Mouse (Mus musculus) frontal cortex, postnatal 14 days (tissue): ENCODE measurements around the gene Slc35g2.
A peak's percentile ranks its signal among the peaks of the same experiment; 100 is the strongest.

Experiments used
- DNase-seq, 2 experiments: peaks; one replicate each; pipeline ENCODE4 v3.0.0; 2022; ENCODE audit warnings: low spot score in 2 of 2

Slc35g2 gene

GRCm38 (mm10) chr9:100570626-100571233 is at the start of gene Slc35g2:
Slc35g2 (minus strand) TSS chr9:100571090.
- DNase-seq = peak; percentile 14 to 23

GRCm38 (mm10) chr9:100616947-100617346 is 46.1 kb upstream of the Slc35g2 start:
- DNase-seq = peak in 1 of 2 experiments; percentile 28

GRCm38 (mm10) chr9:100613501-100614071 is 42.7 kb upstream of the Slc35g2 start:
- no peak for DNase-seq

GRCm38 (mm10) chr9:100605985-100606554 is 35.2 kb upstream of the Slc35g2 start:
- peak in 1 of 2 experiments; percentile 13 for DNase-seq

GRCm38 (mm10) chr9:100605522-100605921 is 34.6 kb upstream of the Slc35g2 start:
- no peak for DNase-seq

- DNase-seq = no peak
These were observed 32.3 kb upstream of the Slc35g2 start for GRCm38 (mm10) chr9:100603156-100603555.

- DNase-seq = no peak
These were observed 31.2 kb upstream of the Slc35g2 start for GRCm38 (mm10) chr9:100602130-100602529.

- no peak for DNase-seq
These were observed 29.0 kb upstream of the Slc35g2 start for GRCm38 (mm10) chr9:100599761-100600328.

GRCm38 (mm10) chr9:100597546-100597945 is 26.7 kb upstream of the Slc35g2 start, which contains the start of gene Stag1:
Stag1 (plus strand) TSS chr9:100597798.
- DNase-seq = no peak

GRCm38 (mm10) chr9:100596317-100596716 is 25.4 kb upstream of the Slc35g2 start:
- DNase-seq = no peak

GRCm38 (mm10) chr9:100590462-100590861 is 19.6 kb upstream of the Slc35g2 start:
- no peak for DNase-seq

GRCm38 (mm10) chr9:100584031-100584430 is 13.1 kb upstream of the Slc35g2 start:
- DNase-seq = no peak

- no peak for DNase-seq
These were observed 12.1 kb upstream of the Slc35g2 start for GRCm38 (mm10) chr9:100582883-100583575.

- DNase-seq = no peak
These were observed 10.9 kb upstream of the Slc35g2 start for GRCm38 (mm10) chr9:100581543-100582492.

- no peak for DNase-seq
These were observed 9.4 kb upstream of the Slc35g2 start for GRCm38 (mm10) chr9:100580196-100580740.

- DNase-seq = no peak
These were observed 3.1 kb upstream of the Slc35g2 start for GRCm38 (mm10) chr9:100573942-100574341.

- DNase-seq = no peak
These were observed 2.4 kb upstream of the Slc35g2 start for GRCm38 (mm10) chr9:100573300-100573699.

GRCm38 (mm10) chr9:100571511-100571910 is 621 bp upstream of the Slc35g2 start:
- DNase-seq = no peak

- DNase-seq = peak; percentile 16 to 23
These were observed 878 bp downstream of the Slc35g2 start for GRCm38 (mm10) chr9:100569798-100570625.
